Mouse (Mus musculus) kidney, postnatal 14 days (tissue): Measurements from ENCODE around the gene Mdh1.

Experiments
- DNase-seq: peaks from one replicate; pipeline ENCODE4 v3.0.0; 2022; ENCODE audit warnings: mixed read lengths

Gene Mdh1

GRCm38 (mm10) chr11:21571700-21572381 is at the start of gene Mdh1, which contains the start of gene Wdpcp:
TSS of gene Mdh1 (minus strand) at chr11:21572367.
TSS of gene Wdpcp (plus strand) at chr11:21572235.
- peak; percentile 97 for DNase-seq

- no peak for DNase-seq
Measured at GRCm38 (mm10) chr11:21615915-21616314, 43.7 kb upstream of the Mdh1 start.

GRCm38 (mm10) chr11:21602497-21602896 is 30.3 kb upstream of the Mdh1 start:
- DNase-seq, result no peak

- no peak for DNase-seq
Measured at GRCm38 (mm10) chr11:21583286-21583685, 11.1 kb upstream of the Mdh1 start.

- DNase-seq, result no peak
Measured at GRCm38 (mm10) chr11:21581472-21581871, 9.3 kb upstream of the Mdh1 start.

- peak; percentile 30 for DNase-seq
Measured at GRCm38 (mm10) chr11:21570973-21571372, 1.2 kb downstream of the Mdh1 start.

DNA sequence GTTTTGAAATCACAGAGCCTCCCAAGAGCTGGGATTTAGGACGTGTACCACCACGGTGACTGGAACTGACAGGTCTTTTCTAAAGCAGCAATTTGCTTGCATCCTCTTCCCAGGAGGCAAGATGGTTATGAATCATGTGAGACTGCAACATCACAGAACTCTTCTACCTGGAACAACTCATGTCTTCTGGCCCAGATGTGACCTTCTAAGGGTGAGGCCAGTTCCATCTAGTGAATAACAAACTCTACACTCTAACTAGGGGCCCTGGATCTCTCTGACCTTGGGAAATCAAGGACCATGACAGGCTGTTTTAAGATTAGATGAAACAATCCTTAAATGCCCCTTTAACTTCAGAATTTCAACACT is 2.1 kb downstream of the Mdh1 start:
- peak; percentile 24 for DNase-seq

GRCm38 (mm10) chr11:21569456-21570108 is 2.6 kb downstream of the Mdh1 start:
- peak; percentile 62 for DNase-seq

DNA sequence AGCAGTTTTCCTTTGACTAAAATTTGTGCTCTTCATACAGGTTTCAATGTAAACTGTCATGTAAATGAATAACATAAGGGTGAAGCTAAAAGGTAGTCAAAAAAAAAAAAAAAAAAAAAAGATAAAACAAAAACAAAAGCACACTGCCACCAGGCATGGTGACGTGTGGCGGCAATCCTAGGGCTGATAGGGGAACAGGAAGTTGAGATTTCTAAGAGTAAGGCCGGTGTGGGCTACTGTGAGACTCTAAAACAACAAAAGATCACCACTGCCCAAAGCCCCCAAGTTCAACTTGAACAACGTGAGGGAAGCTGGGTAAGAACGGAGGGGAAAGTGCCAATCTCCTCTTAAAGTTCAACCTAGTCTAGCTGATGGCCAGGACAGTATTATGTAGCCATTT is 3.2 kb downstream of the Mdh1 start:
- no peak for DNase-seq

DNA sequence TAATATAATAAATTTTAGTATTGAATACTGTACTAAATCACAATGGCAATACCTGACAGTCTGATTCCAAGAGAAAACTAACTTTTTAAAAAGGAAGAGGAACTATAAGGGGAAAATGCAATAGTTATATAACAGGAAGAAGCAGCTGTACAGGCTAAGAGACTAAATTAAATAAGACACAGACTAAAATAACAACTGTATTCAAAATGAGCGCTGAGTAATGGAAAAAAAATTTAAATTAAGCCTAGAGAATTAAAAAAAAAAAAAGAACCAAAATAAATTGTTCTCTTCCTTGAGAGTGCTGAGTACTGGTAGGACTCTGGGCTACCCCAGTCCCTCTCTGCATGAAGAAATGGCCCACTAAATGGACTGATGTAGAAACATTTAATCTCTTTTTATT is 4.4 kb downstream of the Mdh1 start:
- DNase-seq, result no peak

DNA sequence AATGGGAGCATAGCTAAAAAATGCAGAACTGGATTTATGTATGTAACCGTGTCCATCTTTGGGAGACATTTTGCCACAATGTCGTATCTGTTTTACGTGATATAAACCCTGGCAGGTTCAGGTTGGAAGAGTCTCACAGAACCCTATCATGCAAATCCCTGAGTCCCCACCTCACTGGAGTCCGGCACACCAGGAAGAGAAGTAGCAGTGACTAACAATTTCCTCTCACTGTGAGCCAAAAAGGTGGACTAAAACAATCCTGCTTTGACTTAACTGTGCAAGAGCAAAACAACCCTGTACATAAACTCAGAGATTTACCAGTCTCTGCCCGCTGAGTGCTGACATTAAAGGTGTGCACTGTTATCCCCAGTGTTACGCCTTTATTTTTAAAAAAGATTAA is 5.2 kb downstream of the Mdh1 start:
- DNase-seq, result no peak

GRCm38 (mm10) chr11:21564681-21565405 is 7.3 kb downstream of the Mdh1 start:
- no peak for DNase-seq

DNA sequence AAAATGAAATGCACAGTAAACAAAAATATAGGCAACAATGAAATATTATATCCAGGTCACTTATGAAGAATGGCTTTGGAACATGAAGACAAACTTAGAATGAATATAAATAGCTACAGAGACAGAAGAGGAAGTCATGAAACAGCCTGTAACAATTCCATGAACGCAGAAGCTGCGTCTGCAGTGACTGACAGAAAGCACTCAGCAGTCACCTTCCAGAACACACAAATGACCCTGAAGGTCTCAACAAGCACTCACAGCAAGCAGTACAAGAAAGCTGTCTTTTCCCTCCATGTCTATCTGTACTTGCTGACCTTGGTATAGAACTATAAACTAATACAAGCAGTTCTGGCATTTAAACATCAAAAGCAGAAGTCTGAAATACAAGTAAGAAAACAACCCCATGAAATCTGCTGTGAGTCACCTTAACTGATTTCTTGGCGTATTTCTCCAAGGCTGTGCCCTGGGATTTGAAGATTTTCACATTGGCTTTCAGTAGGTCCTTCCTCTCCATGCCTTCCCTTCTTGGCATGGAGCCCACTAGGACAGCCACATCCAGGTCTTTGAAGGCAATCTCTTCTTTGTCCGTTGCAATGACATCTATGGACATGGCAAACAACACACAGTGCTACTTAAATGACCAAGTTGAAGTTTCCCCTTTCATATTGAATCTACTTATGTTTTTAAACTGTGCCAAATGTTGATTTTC is 8.4 kb downstream of the Mdh1 start:
- DNase-seq, result peak; percentile 37

DNA sequence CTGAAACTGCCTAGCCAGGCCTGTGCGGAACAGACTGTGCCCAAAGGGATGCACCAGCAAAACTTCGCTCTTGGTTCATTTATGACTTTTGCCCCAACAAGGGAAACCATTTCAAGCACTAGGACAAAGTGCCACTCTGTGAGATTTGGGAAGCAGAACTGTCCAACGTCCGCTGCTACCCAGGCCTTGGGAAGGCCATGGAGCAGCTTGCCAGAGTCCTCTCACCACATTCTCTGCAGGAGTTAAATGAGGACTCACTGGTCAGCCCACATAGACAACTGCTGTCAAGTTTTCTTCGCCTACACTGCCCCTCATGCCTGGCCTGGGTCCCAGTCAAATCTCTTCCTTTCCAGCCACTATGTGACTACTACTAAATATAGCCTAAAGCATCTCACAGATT is 10.8 kb downstream of the Mdh1 start:
- DNase-seq, result peak; percentile 33

DNA sequence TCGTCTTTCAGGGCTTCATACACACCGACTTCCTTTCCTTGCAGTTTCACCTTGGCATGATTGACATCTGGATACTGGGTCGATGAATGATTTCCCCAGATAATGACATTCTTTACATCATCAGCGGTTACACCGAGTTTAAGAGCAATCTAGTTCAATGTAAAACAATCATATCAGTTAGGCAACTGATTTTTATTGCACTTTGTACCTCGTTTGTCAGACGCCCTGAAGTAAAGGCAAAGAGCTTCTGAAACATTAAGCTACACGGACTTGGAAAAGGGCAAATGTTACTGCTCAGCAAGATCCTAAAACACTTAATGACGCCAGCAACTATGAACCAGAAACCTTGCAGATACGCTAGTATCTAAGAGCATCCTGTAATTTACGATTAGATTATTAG is 12.4 kb downstream of the Mdh1 start:
- DNase-seq, result no peak

DNA sequence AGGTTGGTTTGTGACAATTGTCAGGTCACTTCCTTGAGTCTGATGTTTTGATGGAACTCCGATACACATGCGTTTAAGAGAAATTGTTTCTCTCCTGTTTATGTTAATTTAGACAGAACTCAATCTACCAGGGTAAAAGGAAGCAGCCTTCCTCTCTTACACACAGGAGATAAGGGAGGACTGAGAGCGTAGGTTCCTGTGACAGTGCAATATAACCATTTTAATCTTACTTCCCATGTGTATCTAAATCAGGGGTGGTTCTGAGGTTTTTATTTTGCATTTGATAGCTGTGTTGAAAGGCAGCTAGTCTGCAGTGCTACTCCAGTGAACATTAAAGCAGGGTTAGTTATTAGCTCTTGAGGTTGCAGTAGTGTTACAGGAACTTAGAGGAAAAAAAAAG is 20.1 kb downstream of the Mdh1 start:
- no peak for DNase-seq

GRCm38 (mm10) chr11:21550222-21551173 is 21.7 kb downstream of the Mdh1 start:
- no peak for DNase-seq

DNA sequence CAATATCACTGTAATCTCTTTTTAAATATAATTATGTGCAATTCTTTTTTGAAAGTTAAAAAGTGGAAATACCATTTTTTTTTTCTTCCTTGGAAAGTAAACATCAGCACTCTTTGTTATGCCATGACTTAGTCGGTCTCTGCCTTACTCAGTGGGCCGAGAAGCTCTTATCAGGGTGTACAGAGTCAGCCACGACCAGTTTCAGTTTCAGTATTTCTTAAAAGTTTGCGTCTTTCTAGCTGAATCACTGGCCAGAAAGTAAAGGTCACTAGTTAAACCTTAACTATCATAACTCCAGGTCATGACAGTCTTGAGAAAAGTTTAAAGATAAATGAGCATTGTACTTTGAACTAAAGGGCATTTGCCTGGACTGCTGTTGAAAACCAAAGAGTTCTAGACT is 22.4 kb downstream of the Mdh1 start:
- DNase-seq, result peak; percentile 39

DNA sequence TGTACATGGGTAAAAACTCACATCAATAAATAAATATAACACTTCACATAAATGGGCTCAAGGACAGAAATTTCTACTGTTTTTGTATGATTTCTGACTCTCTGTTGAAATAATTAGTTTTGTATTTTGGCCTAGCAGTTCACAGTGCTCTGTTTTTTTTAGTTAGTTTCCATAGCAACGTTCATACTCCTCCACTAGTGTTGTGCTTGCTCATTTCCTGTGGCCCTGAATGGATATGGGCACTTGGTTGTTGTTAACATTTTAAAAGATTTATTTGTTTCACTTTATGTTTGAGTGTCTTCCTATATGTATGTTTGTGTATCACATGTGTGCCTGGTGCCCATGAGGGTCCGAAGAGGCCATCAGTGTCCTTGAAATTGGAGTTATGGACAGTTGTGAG is 23.1 kb downstream of the Mdh1 start:
- no peak for DNase-seq

DNA sequence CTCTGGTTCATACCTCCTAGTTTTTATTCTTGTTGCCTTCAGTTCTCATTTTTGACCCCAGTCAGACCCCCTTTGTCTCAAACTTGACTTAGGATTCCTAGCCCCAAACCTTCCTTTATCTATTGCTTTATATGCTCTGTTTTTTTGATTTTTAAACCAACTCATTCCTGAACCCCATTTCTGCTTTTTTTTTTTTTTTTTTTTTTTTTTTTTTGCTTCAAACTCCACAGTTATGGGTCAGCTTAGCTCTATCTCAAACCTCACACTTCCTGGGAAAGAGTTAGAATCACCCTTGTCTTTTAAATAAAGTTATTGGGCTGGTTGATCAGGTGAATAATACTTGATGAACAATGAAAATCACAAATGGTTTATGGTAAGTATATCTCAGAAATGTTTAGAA is 24.6 kb downstream of the Mdh1 start:
- no peak for DNase-seq

DNA sequence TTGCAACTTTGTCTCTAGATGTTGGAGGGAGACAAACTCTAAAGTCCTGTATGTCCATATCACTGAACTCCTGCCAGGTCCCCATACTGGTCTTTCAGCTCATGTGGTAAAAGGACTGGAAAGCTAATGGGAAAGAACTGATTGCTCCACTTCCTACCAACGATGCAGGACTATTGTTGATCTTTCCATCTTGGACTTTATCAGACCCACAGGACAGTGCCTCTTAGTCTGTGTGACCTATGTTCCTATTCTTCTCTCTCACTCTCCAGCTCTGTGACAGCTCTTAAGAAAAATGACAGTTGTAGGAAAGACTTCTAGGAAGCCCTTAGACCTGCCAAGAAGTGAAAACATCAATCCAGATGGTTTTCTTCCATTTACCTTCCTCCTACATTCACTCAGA is 25.5 kb downstream of the Mdh1 start:
- DNase-seq, result no peak

DNA sequence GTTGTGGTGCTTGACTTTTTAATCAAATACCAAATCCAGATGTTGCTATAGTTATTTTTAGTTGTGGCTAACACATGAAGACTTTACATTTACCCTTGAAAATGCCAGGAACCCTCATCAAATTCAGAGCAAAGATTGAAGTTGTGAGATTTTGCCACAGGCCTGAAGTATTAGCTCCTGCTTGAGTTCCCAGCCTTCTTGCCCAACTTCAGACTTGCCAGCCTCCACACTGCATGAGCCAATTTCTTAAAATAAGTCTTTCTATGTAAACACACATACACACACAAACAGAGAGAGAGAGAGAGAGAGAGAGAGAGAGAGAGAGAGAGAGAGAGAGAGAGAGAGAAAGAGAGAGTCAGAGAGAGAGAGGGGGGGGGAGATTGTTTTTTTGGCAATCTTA is 26.2 kb downstream of the Mdh1 start:
- DNase-seq, result no peak
